Mouse (Mus musculus) liver, embryonic 14.5 days (tissue): ENCODE data around the gene Gm4307.
"Not testable (repeated sequence)": the region's sequence is repeated elsewhere in the genome, so short reads cannot be mapped to it uniquely, and the experiment has no call there.

Source experiments
- CTCF ChIP-seq: IDR thresholded peaks from 2 replicates; pipeline ENCODE4 v1.5.1; 2016; ENCODE audit warnings: antibody characterized with exemption, low read depth, control low read depth
- EP300 ChIP-seq: IDR thresholded peaks from 2 replicates; pipeline ENCODE4 v1.6.1; 2016; ENCODE audit warnings: antibody characterized with exemption, low read depth

DNA sequence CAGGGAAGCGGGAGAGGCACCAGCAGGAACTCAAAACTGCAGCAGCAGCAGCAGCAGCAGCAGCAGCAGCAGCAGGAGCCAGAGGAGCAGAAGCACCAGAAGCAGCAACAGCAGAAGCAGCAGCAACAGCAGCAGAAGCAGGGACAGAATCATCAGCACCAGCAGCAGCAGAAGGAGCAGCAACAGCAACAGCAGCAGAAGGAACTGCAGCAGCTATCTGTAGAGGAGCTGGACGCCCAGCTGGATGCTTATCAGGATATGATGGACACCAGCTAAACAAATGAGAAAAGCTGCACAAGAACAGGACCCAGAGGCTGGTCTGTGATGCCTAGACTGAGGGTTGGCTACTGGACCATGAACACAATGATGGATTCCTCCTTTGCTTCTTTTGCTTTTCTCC, 4.3 kb upstream of the Gm4307 start:
- TF ChIP-seq CTCF, EP300: not testable (repeated sequence)
